8 mouse cellular contexts compared by ENCODE assay signal in genomic region chr13:67779265-67780221, GRCm38 (mm10). TPM values are rescaled to one million over a fixed set of nuclear protein-coding genes. Genes with fewer than 3 reads are reported as not detected.
DNase-seq lines count a peak whose midpoint lies in the region; ATAC-seq lines count a peak whose summit lies in the region.

TSS of gene Zfp493 (plus strand) at chr13:67779693.

- H3K27me3 ChIP-seq in hindbrain, embryonic 14.5 days (ENCODE audit: control insufficient read depth, insufficient read depth, low read length), result no peaks in the 10 kb centered on the region

- 0 out of 2 replicates have a peak, but pooled peaks cover 3% of the 10 kb centered on the region for H3K36me3 ChIP-seq in hindbrain, embryonic 14.5 days (replicated peaks; ENCODE audit: control insufficient read depth, insufficient read depth)

- peak within 1 kb of the TSS; percentile 72 for H3K9ac ChIP-seq in hindbrain, embryonic 14.5 days

- peak within 1 kb of the TSS; percentile 73 for H3K4me3 ChIP-seq in hindbrain, embryonic 14.5 days (replicated peaks; ENCODE audit: low read length)

- peak within 1 kb of the TSS; percentile 96 for H3K4me2 ChIP-seq in hindbrain, embryonic 14.5 days (replicated peaks)

- H3K4me1 ChIP-seq in hindbrain, embryonic 14.5 days (replicated peaks; ENCODE audit: control insufficient read depth, insufficient read depth, low read length), result peaks cover 7% of the 10 kb centered on the region; the same call in 1 of the 2 replicates

- WGBS in hindbrain, embryonic 14.5 days, result 8% methylated on average over 26 of the region's 26 CpGs

- H3K9me3 ChIP-seq in hindbrain, embryonic 14.5 days (ENCODE audit: control insufficient read depth, low read length), result no peaks in the 10 kb centered on the region

- peak within 1 kb of the TSS; percentile 57 for H3K27ac ChIP-seq in hindbrain, embryonic 14.5 days

- peak; percentile 98 for ATAC-seq in hindbrain, embryonic 14.5 days (ENCODE audit: low FRiP score)

- DNase-seq in R1 (ENCODE audit: low read depth, low spot score), result peak; percentile 97
- DNase-seq in cerebellum, postnatal 10 days, result peak; percentile 77 to 84
- DNase-seq in frontal cortex, postnatal 25 days (ENCODE audit: low spot score in 2 of 2), result peak; percentile 21 to 37
- DNase-seq in hindbrain, embryonic 14.5 days (ENCODE audit: low spot score), result peak; percentile 87
- peak; percentile 33 to 46 for DNase-seq in layer of hippocampus, postnatal 25 days (ENCODE audit: extremely low spot score in 1 of 2, low spot score in 1 of 2)
- DNase-seq in lung, postnatal 14 days, result peak; percentile 67
- DNase-seq in ovary, postnatal 36 days (ENCODE audit: low spot score), result peak; percentile 30
- DNase-seq in thymus, postnatal 25 days, result peak; percentile 62

RNA-seq across cellular contexts. Expression of gene Zfp493, which starts in this region (rescaled TPM):
- 3.5 and 3.7 TPM in 2 replicates for polyA plus RNA-seq in hindbrain, embryonic 14.5 days (2014; fragmentation: Nextera tagmentation; extraction: Ambion mirVana)
- 1 to 10 TPM; 4.5 to 7.1 TPM for total RNA-seq in layer of hippocampus, postnatal 25 days (2021)

Comparison
In these comparisons a context has a peak if more than half of its experiments do, and no peak if none do; other contexts are left out.
1. Peak in every context shown above with its lines: DNase-seq, ATAC-seq, H3K4me3 ChIP-seq and H3K27ac ChIP-seq.
2. DNase-seq: peak in every context shown above with its lines; median percentile 97 in R1; 87 in hindbrain, embryonic 14.5 days; 80 in cerebellum, postnatal 10 days; 67 in lung, postnatal 14 days; 62 in thymus, postnatal 25 days; 40 in layer of hippocampus, postnatal 25 days; 30 in ovary, postnatal 36 days; 29 in frontal cortex, postnatal 25 days.